Mouse (Mus musculus) frontal cortex, postnatal 36 days (tissue): Measurements from ENCODE around the gene Mmrn2.

Source experiments
- DNase-seq, 2 experiments: peaks; one replicate each; pipeline ENCODE4 v3.0.0; 2022; ENCODE audit warnings: low spot score in 2 of 2

The Mmrn2 gene

GRCm38 (mm10) chr14:34375415-34375904, at the start of gene Mmrn2:
Gene Mmrn2, plus strand, starts transcription at chr14:34375465.
- no peak for DNase-seq

GRCm38 (mm10) chr14:34326606-34327005, 48.7 kb upstream of the Mmrn2 start:
- no peak for DNase-seq

- no peak for DNase-seq
These were observed 47.6 kb upstream of the Mmrn2 start for GRCm38 (mm10) chr14:34327618-34328017.

DNA sequence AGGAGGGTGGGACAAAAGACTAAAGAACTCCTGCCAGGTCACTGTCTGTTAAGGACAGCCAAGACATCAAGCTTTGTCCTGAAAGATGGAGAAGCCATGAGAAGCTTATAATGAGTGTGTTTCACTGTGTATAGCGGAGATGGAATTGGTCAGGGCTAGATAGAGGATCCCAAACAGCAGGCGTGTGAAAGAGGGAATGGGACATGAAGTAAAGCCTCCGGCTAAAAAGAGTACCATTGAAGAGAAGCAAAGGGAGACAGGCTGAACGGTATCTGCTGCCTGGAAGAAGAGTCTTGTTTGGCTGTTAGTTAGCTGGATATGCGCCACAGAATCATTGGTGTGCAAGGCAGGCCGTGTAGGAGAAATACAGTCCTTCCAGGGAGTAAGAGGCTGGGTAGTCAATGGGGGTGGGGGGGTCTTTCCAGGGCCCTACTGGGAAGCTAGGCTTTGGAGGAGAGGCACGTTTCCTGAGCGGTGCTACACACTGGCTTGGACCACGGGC, 44.6 kb upstream of the Mmrn2 start:
- DNase-seq = no peak

GRCm38 (mm10) chr14:34331886-34332285, 43.4 kb upstream of the Mmrn2 start:
- DNase-seq = peak; percentile 24 to 50

DNA sequence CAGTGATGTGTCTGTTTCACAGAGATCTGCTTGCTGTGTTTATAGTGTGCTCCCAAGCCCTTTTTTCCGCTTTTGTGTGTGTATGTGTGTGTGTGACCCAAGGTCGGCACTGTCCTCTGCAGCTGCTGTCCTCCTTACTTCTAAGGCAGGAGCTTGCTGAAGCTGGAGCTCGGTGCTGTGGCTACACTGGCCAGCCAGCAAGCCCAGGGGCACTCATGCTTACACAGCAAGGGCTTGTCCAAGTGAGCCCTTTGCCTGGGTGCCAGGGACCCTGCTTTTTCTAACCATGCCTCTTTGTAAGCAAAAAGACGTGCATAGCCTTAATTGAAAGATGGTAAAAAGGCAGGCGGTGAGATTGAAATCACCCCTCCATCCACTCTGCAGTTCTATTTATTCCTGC, 42.8 kb upstream of the Mmrn2 start:
- DNase-seq = peak; percentile 14 to 59

DNA sequence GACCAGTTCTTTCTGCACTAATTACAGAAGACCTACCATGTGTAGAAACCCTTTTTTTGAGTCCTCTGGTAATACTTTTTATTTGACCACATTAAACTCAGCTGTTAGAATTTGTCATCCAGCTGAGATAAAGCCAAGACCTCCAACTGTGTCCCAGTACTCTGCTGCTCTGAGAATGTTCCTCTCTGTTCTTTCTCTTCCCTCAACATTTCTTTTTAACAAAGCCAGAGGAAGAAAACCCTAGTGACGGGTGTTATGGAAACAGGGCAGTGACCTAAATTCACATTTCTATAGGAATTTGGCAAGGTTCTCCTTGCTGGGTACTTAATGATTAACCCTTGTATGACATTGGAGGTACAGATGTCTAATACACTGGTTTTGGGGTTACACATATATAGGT, 35.8 kb upstream of the Mmrn2 start:
- DNase-seq = no peak

- no peak for DNase-seq
These were observed 33.3 kb upstream of the Mmrn2 start for GRCm38 (mm10) chr14:34341993-34342392.

DNA sequence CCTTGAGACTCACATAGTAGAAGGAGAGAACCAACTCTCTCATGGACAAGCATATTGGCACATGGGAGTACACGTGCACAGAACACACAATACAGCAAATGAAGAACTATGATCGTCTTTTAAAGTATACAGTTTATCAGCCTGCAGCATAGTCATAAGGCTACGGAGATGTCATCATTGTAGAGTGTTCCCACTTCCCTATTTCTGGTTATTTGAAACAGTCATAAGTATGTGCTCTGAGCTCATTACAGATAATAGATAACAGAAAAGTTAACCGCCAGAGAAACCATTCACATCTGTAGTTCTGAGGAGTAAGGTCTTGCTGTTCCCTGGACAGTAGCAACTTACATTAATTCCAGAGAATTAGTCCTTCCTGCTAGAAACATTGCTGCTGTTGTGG, 32.2 kb upstream of the Mmrn2 start:
- DNase-seq = no peak

- DNase-seq = no peak
These were observed 30.9 kb upstream of the Mmrn2 start for GRCm38 (mm10) chr14:34344361-34344760.

GRCm38 (mm10) chr14:34345771-34346566, 29.3 kb upstream of the Mmrn2 start:
- no peak for DNase-seq

DNA sequence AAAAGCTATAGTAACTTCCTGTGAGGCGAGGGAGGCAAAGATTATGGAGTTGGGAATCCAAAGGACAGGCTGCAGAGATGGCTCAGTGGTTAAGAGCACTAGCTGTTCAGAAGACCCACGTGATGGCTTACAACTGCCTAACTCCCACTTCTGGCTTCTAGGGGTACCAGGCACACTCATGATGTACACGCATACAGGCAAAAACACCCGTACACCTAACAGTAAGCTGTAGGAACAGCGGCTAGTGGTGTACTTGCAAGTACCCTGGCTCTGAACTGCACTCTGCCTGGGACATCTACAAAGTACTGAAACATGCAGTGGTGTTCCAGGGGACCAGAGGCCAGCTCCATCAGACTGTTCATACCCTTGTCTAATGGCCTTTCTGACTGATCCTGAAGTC, 28.2 kb upstream of the Mmrn2 start:
- DNase-seq = no peak

DNA sequence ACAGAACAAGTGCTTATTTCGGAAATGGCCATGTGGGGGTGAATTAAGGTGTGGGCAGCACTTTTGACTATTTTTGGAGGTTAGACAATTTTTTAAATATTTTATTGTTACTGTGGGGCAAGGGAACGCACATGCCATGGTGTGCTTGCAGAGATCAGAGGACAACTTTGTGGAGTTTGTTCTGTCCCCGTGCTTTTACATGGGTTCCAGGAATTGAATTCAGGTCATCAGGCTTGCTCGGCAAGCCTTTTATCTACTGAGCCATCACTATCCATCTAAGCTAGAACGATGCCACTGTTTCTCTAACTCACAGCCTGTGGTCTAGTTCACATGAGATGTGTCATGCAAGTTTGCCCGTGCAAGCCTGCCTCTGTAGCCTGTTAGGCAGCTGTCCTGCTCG, 27.0 kb upstream of the Mmrn2 start:
- no peak for DNase-seq

DNA sequence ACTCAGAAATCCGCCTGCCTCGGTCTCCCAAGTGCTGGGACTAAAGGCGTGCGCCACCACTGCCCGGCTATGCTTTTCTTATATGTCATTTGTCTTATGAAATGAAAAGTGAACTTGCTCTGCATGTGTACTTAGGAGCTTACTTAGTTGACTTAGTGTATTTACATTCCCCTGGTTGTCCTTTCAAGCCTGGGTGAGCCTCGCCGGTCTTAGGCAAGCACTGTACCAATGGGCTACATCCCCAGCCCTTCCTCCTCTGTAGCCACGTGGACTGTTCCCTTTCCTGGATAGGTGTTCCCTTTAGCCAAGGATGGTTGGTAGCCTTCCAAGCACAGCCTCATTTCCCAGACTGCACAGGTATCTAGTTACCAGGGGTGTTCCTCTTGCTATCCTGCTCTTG, 26.3 kb upstream of the Mmrn2 start:
- no peak for DNase-seq

- no peak for DNase-seq
These were observed 23.6 kb upstream of the Mmrn2 start for GRCm38 (mm10) chr14:34351660-34352059.

- no peak for DNase-seq
These were observed 22.7 kb upstream of the Mmrn2 start for GRCm38 (mm10) chr14:34352523-34352922.

- no peak for DNase-seq
These were observed 21.9 kb upstream of the Mmrn2 start for GRCm38 (mm10) chr14:34353326-34353725.

GRCm38 (mm10) chr14:34354456-34354855, 20.8 kb upstream of the Mmrn2 start:
- DNase-seq = no peak

DNA sequence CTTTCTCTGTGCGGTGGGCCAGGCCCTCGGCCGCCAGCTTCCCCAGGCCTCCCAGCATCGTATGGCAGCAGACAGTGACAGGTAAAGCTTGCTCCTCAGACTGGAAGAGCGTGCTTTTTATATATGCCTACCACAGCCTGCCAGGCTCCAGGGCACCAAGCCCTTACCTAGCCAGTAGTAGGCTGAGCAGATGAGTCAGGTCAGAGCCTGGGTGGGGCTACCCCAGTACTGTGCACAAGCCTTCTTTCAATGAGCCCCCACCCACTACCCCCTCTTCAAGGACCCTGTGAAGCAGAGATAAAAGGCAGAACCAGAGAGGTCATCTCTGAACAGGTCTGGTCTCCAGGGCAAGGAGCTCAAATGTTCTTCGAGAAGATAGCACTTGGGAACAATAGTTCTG, 20.0 kb upstream of the Mmrn2 start, which contains the start of gene Fam25c:
Gene Fam25c (minus strand): TSS at position 133 of the 400 bp plus-strand sequence.
- DNase-seq = no peak

GRCm38 (mm10) chr14:34357671-34358455, 17.4 kb upstream of the Mmrn2 start:
- peak in 1 of 2 experiments; percentile 28 for DNase-seq

DNA sequence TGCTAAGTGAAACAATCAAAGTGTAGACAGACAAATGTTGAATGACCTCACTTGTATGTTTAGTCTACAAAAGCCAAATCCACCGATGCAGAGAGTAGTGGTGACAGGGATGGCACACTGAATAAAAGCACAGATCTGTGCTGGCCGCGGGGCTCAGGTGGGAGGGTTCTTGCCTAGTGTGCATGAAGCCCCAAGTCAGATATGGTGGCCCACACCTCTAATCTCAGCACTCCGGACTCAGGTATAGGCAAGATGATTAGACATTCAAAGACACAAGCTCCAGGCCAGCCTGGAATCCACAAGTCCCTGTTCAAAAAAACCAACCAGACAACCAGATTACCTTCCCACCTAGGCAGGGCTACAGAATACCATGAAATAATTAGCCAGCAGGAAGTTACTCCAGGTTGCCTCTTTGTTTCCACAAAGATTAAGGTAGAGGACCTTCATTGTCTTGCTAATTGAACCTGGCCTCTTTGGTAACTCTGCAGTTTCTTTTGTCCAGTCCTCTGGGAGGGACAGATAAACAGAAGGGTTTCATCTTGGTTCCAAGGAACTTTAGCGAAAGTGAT, 15.5 kb upstream of the Mmrn2 start:
- no peak for DNase-seq

DNA sequence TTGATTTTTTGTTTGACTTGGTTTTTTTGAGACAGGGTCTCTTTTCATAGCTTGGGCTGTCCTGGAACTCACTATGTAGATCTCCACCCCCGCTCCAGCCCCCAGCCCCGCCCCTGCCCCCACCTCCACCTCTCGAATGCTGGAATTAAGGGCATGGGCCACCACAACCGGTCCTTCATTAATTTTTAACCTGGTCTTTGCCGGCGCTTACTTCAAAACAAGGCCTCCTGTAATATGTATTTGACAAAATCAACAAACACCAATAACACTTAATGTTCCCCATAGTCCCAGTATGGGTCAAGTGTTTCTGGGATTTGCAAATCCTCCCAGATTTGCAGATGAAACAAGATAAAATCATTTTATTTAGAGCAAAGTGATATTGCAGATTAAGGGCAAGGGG, 15.0 kb upstream of the Mmrn2 start:
- no peak for DNase-seq
